Mouse (Mus musculus): ENCODE measurements around the gene Heg1. TPM values are rescaled to one million over a fixed set of nuclear protein-coding genes. Genes with fewer than 3 reads are reported as not detected.

Gene Heg1
- polyA plus RNA-seq, 1 experiment from 2014 or later = 30.5 TPM

GRCm38 (mm10) chr16:33690975-33691747 is 7.0 kb downstream of the Heg1 start:
- H3K9ac ChIP-seq = no peak overlapping the region
- WGBS = 78% methylated on average over 6 of the region's 6 CpGs
- no peak overlapping the region for H3K4me2 ChIP-seq
- no peaks in the 10 kb centered on the region for H3K27me3 ChIP-seq
- 0 out of 2 replicates have a peak, but pooled peaks cover 8% of the 10 kb centered on the region for H3K36me3 ChIP-seq
- no peak overlapping the region for H3K4me3 ChIP-seq
- H3K4me1 ChIP-seq (replicated peaks) = peaks cover 80% of the 10 kb centered on the region
- no peak for ATAC-seq (replicated peaks; ENCODE audit: insufficient number of reproducible peaks, insufficient read depth, low FRiP score, low read depth)
- no peaks in the 10 kb centered on the region for H3K9me3 ChIP-seq (replicated peaks)
- no peak overlapping the region for H3K27ac ChIP-seq

- WGBS = 90% methylated on average over 1 of the region's 1 CpGs
- Histone ChIP-seq H3K4me3 (no peak overlapping the region), H3K9me3 (replicated peaks) (no peaks in the 10 kb centered on the region), H3K4me1 (replicated peaks) (peaks cover 80% of the 10 kb centered on the region), H3K27ac (no peak overlapping the region), H3K27me3 (no peaks in the 10 kb centered on the region), H3K9ac (no peak overlapping the region), H3K4me2 (no peak overlapping the region), H3K36me3 (0 out of 2 replicates have a peak, but pooled peaks cover 8% of the 10 kb centered on the region)
- no peak for ATAC-seq (replicated peaks; ENCODE audit: insufficient number of reproducible peaks, insufficient read depth, low FRiP score, low read depth)
Observed at GRCm38 (mm10) chr16:33693553-33693952, 9.4 kb downstream of the Heg1 start.

GRCm38 (mm10) chr16:33696811-33697575 is 12.8 kb downstream of the Heg1 start:
- H3K9ac ChIP-seq = no peak overlapping the region
- H3K36me3 ChIP-seq = 0 out of 2 replicates have a peak, but pooled peaks cover 8% of the 10 kb centered on the region
- H3K27ac ChIP-seq = peak overlapping the region; percentile 79
- 58% methylated on average over 13 of the region's 13 CpGs for WGBS
- no peak overlapping the region for H3K4me2 ChIP-seq
- H3K27me3 ChIP-seq = no peaks in the 10 kb centered on the region
- peaks cover 78% of the 10 kb centered on the region for H3K4me1 ChIP-seq (replicated peaks)
- peak; percentile 65 for ATAC-seq (replicated peaks; ENCODE audit: insufficient number of reproducible peaks, insufficient read depth, low FRiP score, low read depth)
- H3K4me3 ChIP-seq = no peak overlapping the region
- H3K9me3 ChIP-seq (replicated peaks) = no peaks in the 10 kb centered on the region

- H3K27ac ChIP-seq = peak overlapping the region; percentile 79
- H3K4me3 ChIP-seq = no peak overlapping the region
- 48% methylated on average over 9 of the region's 9 CpGs for WGBS
- peaks cover 72% of the 10 kb centered on the region for H3K4me1 ChIP-seq (replicated peaks)
- H3K4me2 ChIP-seq = peak overlapping the region; percentile 14; the same call in 1 of the 2 replicates
- 0 out of 2 replicates have a peak, but pooled peaks cover 8% of the 10 kb centered on the region for H3K36me3 ChIP-seq
- 0 out of 2 replicates have a peak overlapping the region, but pooled peaks have one; percentile 7 for H3K9ac ChIP-seq
- no peaks in the 10 kb centered on the region for H3K9me3 ChIP-seq (replicated peaks)
- no peak for ATAC-seq (replicated peaks; ENCODE audit: insufficient number of reproducible peaks, insufficient read depth, low FRiP score, low read depth)
- H3K27me3 ChIP-seq = no peaks in the 10 kb centered on the region
Observed at GRCm38 (mm10) chr16:33697576-33698276, 13.6 kb downstream of the Heg1 start.

- Histone ChIP-seq H3K27ac (peak overlapping the region; percentile 79), H3K9me3 (replicated peaks) (no peaks in the 10 kb centered on the region), H3K4me3 (no peak overlapping the region), H3K4me1 (replicated peaks) (peaks cover 69% of the 10 kb centered on the region), H3K27me3 (no peaks in the 10 kb centered on the region), H3K36me3 (0 out of 2 replicates have a peak, but pooled peaks cover 4% of the 10 kb centered on the region), H3K4me2 (peak overlapping the region; percentile 14; the same call in 1 of the 2 replicates), H3K9ac (0 out of 2 replicates have a peak overlapping the region, but pooled peaks have one; percentile 7)
- ATAC-seq (replicated peaks; ENCODE audit: insufficient number of reproducible peaks, insufficient read depth, low FRiP score, low read depth) = no peak
- 55% methylated on average over 12 of the region's 12 CpGs for WGBS
Observed at GRCm38 (mm10) chr16:33698277-33698790, 14.2 kb downstream of the Heg1 start.

- WGBS = 68% methylated on average over 5 of the region's 5 CpGs
- no peak for ATAC-seq (replicated peaks; ENCODE audit: insufficient number of reproducible peaks, insufficient read depth, low FRiP score, low read depth)
- no peaks in the 10 kb centered on the region for H3K36me3 ChIP-seq
- H3K9me3 ChIP-seq (replicated peaks) = no peaks in the 10 kb centered on the region
- H3K4me1 ChIP-seq (replicated peaks) = peaks cover 77% of the 10 kb centered on the region
- H3K27ac ChIP-seq = no peak overlapping the region
- H3K27me3 ChIP-seq = no peaks in the 10 kb centered on the region
- no peak overlapping the region for H3K9ac ChIP-seq
- H3K4me2 ChIP-seq = no peak overlapping the region
- H3K4me3 ChIP-seq = no peak overlapping the region
Observed at GRCm38 (mm10) chr16:33700584-33700983, 16.4 kb downstream of the Heg1 start.

GRCm38 (mm10) chr16:33701872-33702271 is 17.7 kb downstream of the Heg1 start:
- Histone ChIP-seq H3K4me3 (no peak overlapping the region), H3K27ac (no peak overlapping the region), H3K27me3 (no peaks in the 10 kb centered on the region), H3K4me2 (no peak overlapping the region), H3K9me3 (replicated peaks) (no peaks in the 10 kb centered on the region), H3K4me1 (replicated peaks) (peaks cover 73% of the 10 kb centered on the region), H3K9ac (no peak overlapping the region), H3K36me3 (no peaks in the 10 kb centered on the region)
- 82% methylated on average over 4 of the region's 4 CpGs for WGBS
- no peak for ATAC-seq (replicated peaks; ENCODE audit: insufficient number of reproducible peaks, insufficient read depth, low FRiP score, low read depth)

- no peak for ATAC-seq (replicated peaks; ENCODE audit: insufficient number of reproducible peaks, insufficient read depth, low FRiP score, low read depth)
- Histone ChIP-seq H3K4me2 (peak overlapping the region; percentile 26), H3K27me3 (no peaks in the 10 kb centered on the region), H3K27ac (peak overlapping the region; percentile 77), H3K4me1 (replicated peaks) (peaks cover 56% of the 10 kb centered on the region), H3K9me3 (replicated peaks) (no peaks in the 10 kb centered on the region), H3K4me3 (no peak overlapping the region), H3K36me3 (no peaks in the 10 kb centered on the region), H3K9ac (no peak overlapping the region)
- WGBS = 56% methylated on average over 9 of the region's 9 CpGs
Observed at GRCm38 (mm10) chr16:33704289-33704688, 20.1 kb downstream of the Heg1 start.

- Histone ChIP-seq H3K4me3 (no peak overlapping the region), H3K4me1 (replicated peaks) (peaks cover 56% of the 10 kb centered on the region), H3K9me3 (replicated peaks) (no peaks in the 10 kb centered on the region), H3K4me2 (peak overlapping the region; percentile 26), H3K27me3 (no peaks in the 10 kb centered on the region), H3K27ac (peak overlapping the region; percentile 77), H3K9ac (peak overlapping the region; percentile 22; the same call in 1 of the 2 replicates), H3K36me3 (0 out of 2 replicates have a peak, but pooled peaks cover 2% of the 10 kb centered on the region)
- ATAC-seq (replicated peaks; ENCODE audit: insufficient number of reproducible peaks, insufficient read depth, low FRiP score, low read depth) = no peak; the same call in 1 of the 2 replicates
- 15% methylated on average over 6 of the region's 6 CpGs for WGBS
Observed at GRCm38 (mm10) chr16:33705258-33705657, 21.1 kb downstream of the Heg1 start.

- ATAC-seq (replicated peaks; ENCODE audit: insufficient number of reproducible peaks, insufficient read depth, low FRiP score, low read depth) = no peak
- H3K4me3 ChIP-seq = no peak overlapping the region
- WGBS = 89% methylated on average over 14 of the region's 14 CpGs
- H3K27me3 ChIP-seq = no peaks in the 10 kb centered on the region
- 0 out of 2 replicates have a peak, but pooled peaks cover 10% of the 10 kb centered on the region for H3K36me3 ChIP-seq
- no peak overlapping the region for H3K9ac ChIP-seq
- no peak overlapping the region for H3K27ac ChIP-seq
- H3K4me2 ChIP-seq = no peak overlapping the region
- H3K4me1 ChIP-seq (replicated peaks) = peaks cover 53% of the 10 kb centered on the region
- H3K9me3 ChIP-seq (replicated peaks) = no peaks in the 10 kb centered on the region
Observed at GRCm38 (mm10) chr16:33706111-33706890, 22.1 kb downstream of the Heg1 start.

Data from heart, embryonic 15.5 days (tissue).